Mouse (Mus musculus) midbrain, embryonic 13.5 days (tissue): ENCODE measurements around the gene Fndc9. TPM values are rescaled to one million over a fixed set of nuclear protein-coding genes. Genes with fewer than 3 reads are reported as not detected.

ENCODE experiments used
- ATAC-seq: fragments of 200-750 bp; cut with Nextera tagmentation; 2 replicates; pipeline ENCODE4 v1.8.0; 2017; ENCODE audit warnings: mild to moderate bottlenecking, moderate TSS enrichment, moderate library complexity
- H3K27ac ChIP-seq: fragments of 300-500 bp; sonication (generic); 2 replicates; pipeline ENCODE4 v1.5.1; 2015; ENCODE audit warnings: inconsistent platforms, mild to moderate bottlenecking, moderate library complexity
- H3K27me3 ChIP-seq: fragments of 300-500 bp; sonication (generic); 2 replicates; pipeline ENCODE4 v1.6.1; 2015; ENCODE audit warnings: mild to moderate bottlenecking, inconsistent platforms
- H3K36me3 ChIP-seq: fragments of 300-500 bp; sonication (generic); 2 replicates; pipeline ENCODE4 v1.6.1; 2015; ENCODE audit warnings: mild to moderate bottlenecking, inconsistent platforms
- H3K4me1 ChIP-seq: fragments of 300-500 bp; sonication (generic); replicated peaks from 2 replicates; pipeline ENCODE4 v1.6.1; 2015; ENCODE audit warnings: inconsistent platforms
- H3K4me2 ChIP-seq: fragments of 300-500 bp; sonication (generic); replicated peaks from 2 replicates; pipeline ENCODE4 v1.6.1; 2015; ENCODE audit warnings: moderate library complexity, mild to moderate bottlenecking, inconsistent platforms
- H3K4me3 ChIP-seq: fragments of 300-500 bp; sonication (generic); replicated peaks from 2 replicates; pipeline ENCODE4 v1.5.1; 2015; ENCODE audit warnings: mild to moderate bottlenecking, inconsistent platforms
- H3K9ac ChIP-seq: fragments of 300-500 bp; sonication (generic); replicated peaks from 2 replicates; pipeline ENCODE4 v1.6.1; 2015; ENCODE audit warnings: mild to moderate bottlenecking, inconsistent platforms
- H3K9me3 ChIP-seq: fragments of 300-500 bp; sonication (generic); 2 replicates; pipeline ENCODE4 v1.6.1; 2016; ENCODE audit warnings: mild to moderate bottlenecking, inconsistent platforms
- WGBS: fragments of 180-500 bp; shearing (Covaris S2); methylation state at CpG from one replicate; pipeline ENCODE4 v1.1.7; 2015; 5-methylcytosine and 5-hydroxymethylcytosine counted together
- polyA plus RNA-seq: library from polyadenylated mRNA; unstranded; fragments of >200 nt; fragmentation: Nextera tagmentation; extraction: Ambion mirVana; gene quantifications from 2 replicates; pipeline ENCODE4 v1.2.1, GENCODE M21; 2015

Gene Fndc9
- polyA plus RNA-seq, 1 experiment from 2014 or later: 4.6 TPM

DNA sequence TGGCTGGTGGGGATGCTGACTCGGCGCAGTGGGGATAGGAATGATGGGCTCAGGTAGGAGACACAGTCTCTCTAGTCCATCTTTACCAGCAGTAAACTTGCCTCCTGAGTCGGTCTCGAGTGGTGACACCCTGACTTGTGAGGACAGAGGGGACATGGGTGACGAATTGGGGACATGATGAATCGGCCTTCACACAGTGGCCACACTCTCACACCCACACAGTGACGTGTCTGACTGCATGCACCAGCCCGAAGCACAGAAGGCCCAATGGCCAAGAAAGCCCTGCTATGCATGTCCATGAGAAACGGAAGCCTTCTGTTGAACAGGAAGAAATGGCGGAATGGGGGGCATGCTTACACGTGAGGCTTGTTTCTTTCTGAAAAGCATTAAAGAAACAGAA, 28.0 kb downstream of the Fndc9 start:
- no peak overlapping the region for H3K27ac ChIP-seq
- 93% methylated on average over 11 of the region's 11 CpGs for WGBS
- ATAC-seq: no peak
- H3K4me2 ChIP-seq: no peak overlapping the region
- no peak overlapping the region for H3K9ac ChIP-seq
- H3K36me3 ChIP-seq: peaks cover 98% of the 10 kb centered on the region
- H3K27me3 ChIP-seq: no peaks in the 10 kb centered on the region
- no peak overlapping the region for H3K4me3 ChIP-seq
- H3K4me1 ChIP-seq: no peaks in the 10 kb centered on the region
- H3K9me3 ChIP-seq: no peaks in the 10 kb centered on the region

- no peak overlapping the region for H3K27ac ChIP-seq
- H3K4me2 ChIP-seq: no peak overlapping the region
- H3K36me3 ChIP-seq: peaks cover 90% of the 10 kb centered on the region
- H3K27me3 ChIP-seq: no peaks in the 10 kb centered on the region
- no peak for ATAC-seq
- H3K9me3 ChIP-seq: no peaks in the 10 kb centered on the region
- no peaks in the 10 kb centered on the region for H3K4me1 ChIP-seq
- H3K4me3 ChIP-seq: no peak overlapping the region
- WGBS: 71% methylated on average over 3 of the region's 3 CpGs
- no peak overlapping the region for H3K9ac ChIP-seq
Measured at GRCm38 (mm10) chr11:46264584-46264983, 29.3 kb downstream of the Fndc9 start.

DNA sequence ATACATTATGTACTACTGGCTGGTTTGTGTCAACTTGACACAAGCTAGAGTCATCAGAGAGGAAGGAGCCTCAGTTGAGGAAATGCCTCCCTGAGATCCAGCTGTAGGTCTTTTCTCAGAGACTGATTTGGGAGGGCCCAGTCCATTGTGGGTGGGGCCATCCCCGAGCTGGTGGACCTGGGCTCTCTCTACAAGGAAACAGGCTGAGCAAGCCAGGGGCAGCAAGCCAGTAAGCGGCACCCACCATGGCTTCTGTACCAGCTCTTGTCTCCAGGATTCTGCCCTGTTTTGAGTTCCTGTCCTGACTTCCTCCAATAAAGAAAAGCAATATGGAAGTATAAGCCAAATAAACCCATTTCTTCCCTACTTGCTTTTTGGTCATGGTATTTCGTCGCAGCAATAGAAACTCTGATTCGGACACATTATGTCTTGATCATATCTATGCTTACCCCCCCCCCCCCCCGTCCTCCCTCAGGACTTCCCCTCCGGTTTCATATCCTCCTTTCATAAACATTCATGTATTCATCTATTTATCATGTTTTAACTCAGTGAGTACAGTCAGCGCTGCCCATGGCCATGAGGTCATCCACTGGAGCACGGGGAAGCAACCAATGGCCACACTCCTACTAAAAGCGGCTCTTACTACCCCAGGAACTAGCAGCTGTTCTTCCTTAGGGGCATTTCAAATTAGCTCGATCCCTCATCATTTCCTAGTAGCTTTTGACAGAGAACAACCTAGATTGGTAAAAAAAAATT, 29.9 kb downstream of the Fndc9 start:
- H3K36me3 ChIP-seq: peaks cover 90% of the 10 kb centered on the region
- WGBS: 85% methylated on average over 11 of the region's 11 CpGs
- no peak for ATAC-seq

GRCm38 (mm10) chr11:46268991-46269390, 33.7 kb downstream of the Fndc9 start:
- no peaks in the 10 kb centered on the region for H3K4me1 ChIP-seq
- H3K9ac ChIP-seq: no peak overlapping the region
- ATAC-seq: peak; percentile 80
- H3K27ac ChIP-seq: no peak overlapping the region
- H3K36me3 ChIP-seq: peaks cover 85% of the 10 kb centered on the region
- no peak overlapping the region for H3K4me2 ChIP-seq
- H3K27me3 ChIP-seq: no peaks in the 10 kb centered on the region
- no peak overlapping the region for H3K4me3 ChIP-seq
- 19% methylated on average over 7 of the region's 7 CpGs for WGBS
- no peaks in the 10 kb centered on the region for H3K9me3 ChIP-seq

More for the DNA sequence above, 29.9 kb downstream of the Fndc9 start:
- Histone ChIP-seq H3K4me2 (no peak overlapping the region), H3K9me3 (no peaks in the 10 kb centered on the region), H3K4me1 (no peaks in the 10 kb centered on the region), H3K27ac (no peak overlapping the region), H3K27me3 (no peaks in the 10 kb centered on the region), H3K9ac (no peak overlapping the region), H3K4me3 (no peak overlapping the region)

- H3K9me3 ChIP-seq: no peaks in the 10 kb centered on the region
- H3K36me3 ChIP-seq: peaks cover 85% of the 10 kb centered on the region
- H3K4me2 ChIP-seq: no peak overlapping the region
- WGBS: 84% methylated on average over 9 of the region's 9 CpGs
- H3K4me1 ChIP-seq: no peaks in the 10 kb centered on the region
- peak; percentile 53 for ATAC-seq
- H3K27ac ChIP-seq: peak overlapping the region; percentile 47; the same call in 1 of the 2 replicates
- no peaks in the 10 kb centered on the region for H3K27me3 ChIP-seq
- no peak overlapping the region for H3K9ac ChIP-seq
- H3K4me3 ChIP-seq: no peak overlapping the region
Measured at GRCm38 (mm10) chr11:46269391-46269790, 34.1 kb downstream of the Fndc9 start.

DNA sequence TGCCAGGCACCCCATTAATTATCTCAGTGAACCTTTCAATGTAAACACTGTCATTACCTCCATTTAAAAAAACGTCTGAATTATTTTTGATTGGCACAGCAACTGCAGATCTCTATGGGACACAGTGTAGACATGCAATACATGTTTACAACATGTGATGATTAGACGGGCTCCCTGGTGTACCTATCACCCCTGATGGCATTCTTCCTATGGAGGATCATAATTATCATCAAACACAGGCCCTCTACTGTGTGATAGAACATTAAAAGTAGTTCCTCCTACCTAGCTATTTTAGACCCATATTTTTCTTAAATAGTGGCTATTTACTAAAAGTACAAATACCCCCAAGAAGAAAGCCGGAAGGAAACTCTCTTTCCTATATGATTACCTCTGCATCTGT, 34.6 kb downstream of the Fndc9 start:
- Histone ChIP-seq H3K4me3 (no peak overlapping the region), H3K36me3 (peaks cover 85% of the 10 kb centered on the region)
- ATAC-seq: no peak

DNA sequence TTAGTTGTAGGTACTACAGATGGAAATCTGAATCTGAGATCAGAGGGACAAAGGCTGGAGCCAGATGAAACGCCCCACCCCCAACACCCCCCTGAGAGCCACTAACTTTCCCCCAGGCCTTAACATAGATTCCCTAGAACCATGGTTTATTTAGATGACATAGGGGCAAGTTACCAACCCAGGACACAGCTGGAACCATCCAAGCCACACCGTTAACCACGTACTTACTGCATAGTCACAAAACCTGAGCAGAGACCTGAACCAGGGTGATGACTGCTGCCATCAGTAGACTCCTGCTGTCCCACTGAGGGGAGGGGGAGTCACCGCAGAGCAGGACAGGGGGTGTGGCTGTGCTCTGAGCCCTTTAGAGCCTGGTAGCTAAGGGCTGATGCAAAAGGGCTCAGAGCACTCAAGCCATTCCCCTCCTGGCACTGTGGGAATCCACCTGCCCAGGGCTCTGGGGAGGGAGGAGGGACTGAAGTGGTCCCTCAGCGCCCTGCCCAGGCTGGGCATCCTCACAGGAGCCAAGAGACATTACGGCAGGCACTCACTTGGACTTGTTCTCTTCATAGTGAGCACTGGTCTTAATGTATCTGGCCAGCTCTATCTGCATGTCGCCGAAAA, 36.8 kb downstream of the Fndc9 start:
- H3K4me3 ChIP-seq: no peak overlapping the region
- no peak overlapping the region for H3K4me2 ChIP-seq
- H3K36me3 ChIP-seq: peaks cover 75% of the 10 kb centered on the region
- no peaks in the 10 kb centered on the region for H3K4me1 ChIP-seq
- no peaks in the 10 kb centered on the region for H3K9me3 ChIP-seq
- 71% methylated on average over 8 of the region's 8 CpGs for WGBS
- H3K9ac ChIP-seq: no peak overlapping the region
- H3K27ac ChIP-seq: no peak overlapping the region
- ATAC-seq: no peak
- H3K27me3 ChIP-seq: no peaks in the 10 kb centered on the region

More for the DNA sequence above, 34.6 kb downstream of the Fndc9 start:
- H3K27me3 ChIP-seq: no peaks in the 10 kb centered on the region
- H3K9me3 ChIP-seq: no peaks in the 10 kb centered on the region
- H3K27ac ChIP-seq: 0 out of 2 replicates have a peak overlapping the region, but pooled peaks have one; percentile 47
- no peak overlapping the region for H3K9ac ChIP-seq
- WGBS: 74% methylated on average over 3 of the region's 3 CpGs
- H3K4me1 ChIP-seq: no peaks in the 10 kb centered on the region
- H3K4me2 ChIP-seq: no peak overlapping the region

- H3K27me3 ChIP-seq: no peaks in the 10 kb centered on the region
- no peak overlapping the region for H3K4me3 ChIP-seq
- H3K9ac ChIP-seq: no peak overlapping the region
- no peak overlapping the region for H3K27ac ChIP-seq
- WGBS: 96% methylated on average over 3 of the region's 3 CpGs
- no peaks in the 10 kb centered on the region for H3K4me1 ChIP-seq
- H3K36me3 ChIP-seq: peaks cover 80% of the 10 kb centered on the region
- no peak for ATAC-seq
- no peak overlapping the region for H3K4me2 ChIP-seq
- H3K9me3 ChIP-seq: no peaks in the 10 kb centered on the region
Measured at GRCm38 (mm10) chr11:46273969-46274368, 38.6 kb downstream of the Fndc9 start.

GRCm38 (mm10) chr11:46275302-46275701, 40.0 kb downstream of the Fndc9 start:
- WGBS: 10% methylated on average over 6 of the region's 6 CpGs
- no peak overlapping the region for H3K9ac ChIP-seq
- peak; percentile 84 for ATAC-seq

DNA sequence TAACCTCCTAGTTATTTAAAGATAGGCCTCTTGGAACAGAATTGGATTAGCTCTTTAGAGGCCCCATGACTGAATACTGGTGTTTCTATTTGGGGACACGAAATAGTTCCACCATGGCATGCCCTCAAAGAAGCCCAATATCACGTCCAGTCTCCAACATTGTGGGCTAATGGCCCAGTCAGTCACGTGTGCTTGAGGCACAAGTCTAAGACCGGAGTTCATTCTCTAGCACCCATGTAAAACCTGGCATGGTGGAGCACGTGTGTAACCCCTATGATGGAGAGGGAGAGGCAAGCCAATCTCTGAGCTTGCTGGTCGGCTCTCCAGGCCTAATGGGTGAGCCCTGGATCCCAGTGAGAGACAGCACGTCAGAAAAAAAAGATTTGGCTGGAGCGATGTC, 40.8 kb downstream of the Fndc9 start:
- Histone ChIP-seq H3K9ac (no peak overlapping the region), H3K36me3 (peaks cover 84% of the 10 kb centered on the region), H3K4me1 (no peaks in the 10 kb centered on the region), H3K4me3 (no peak overlapping the region), H3K27me3 (no peaks in the 10 kb centered on the region), H3K9me3 (no peaks in the 10 kb centered on the region), H3K4me2 (no peak overlapping the region), H3K27ac (no peak overlapping the region)
- no peak for ATAC-seq
- WGBS: 90% methylated on average over 8 of the region's 8 CpGs

More at GRCm38 (mm10) chr11:46275302-46275701, 40.0 kb downstream of the Fndc9 start:
- Histone ChIP-seq H3K4me2 (no peak overlapping the region), H3K27ac (0 out of 2 replicates have a peak overlapping the region, but pooled peaks have one; percentile 36), H3K36me3 (peaks cover 82% of the 10 kb centered on the region), H3K27me3 (no peaks in the 10 kb centered on the region), H3K4me3 (no peak overlapping the region), H3K9me3 (no peaks in the 10 kb centered on the region), H3K4me1 (no peaks in the 10 kb centered on the region)

GRCm38 (mm10) chr11:46276778-46277177, 41.4 kb downstream of the Fndc9 start:
- H3K9me3 ChIP-seq: no peaks in the 10 kb centered on the region
- 55% methylated on average over 5 of the region's 5 CpGs for WGBS
- no peak overlapping the region for H3K4me2 ChIP-seq

GRCm38 (mm10) chr11:46278140-46278539, 42.8 kb downstream of the Fndc9 start:
- H3K9ac ChIP-seq: no peak overlapping the region

More at GRCm38 (mm10) chr11:46276778-46277177, 41.4 kb downstream of the Fndc9 start:
- Histone ChIP-seq H3K9ac (no peak overlapping the region), H3K4me3 (no peak overlapping the region), H3K27me3 (no peaks in the 10 kb centered on the region), H3K4me1 (no peaks in the 10 kb centered on the region), H3K36me3 (peaks cover 84% of the 10 kb centered on the region), H3K27ac (no peak overlapping the region)
- ATAC-seq: no peak

More at GRCm38 (mm10) chr11:46278140-46278539, 42.8 kb downstream of the Fndc9 start:
- Histone ChIP-seq H3K27ac (no peak overlapping the region), H3K36me3 (peaks cover 86% of the 10 kb centered on the region), H3K4me1 (no peaks in the 10 kb centered on the region), H3K4me3 (no peak overlapping the region), H3K9me3 (no peaks in the 10 kb centered on the region), H3K27me3 (no peaks in the 10 kb centered on the region), H3K4me2 (no peak overlapping the region)
- WGBS: 58% methylated on average over 5 of the region's 5 CpGs
- no peak for ATAC-seq
